Mouse (Mus musculus): ENCODE data around the gene Hnmt. TPM values are rescaled to one million over a fixed set of nuclear protein-coding genes. Genes with fewer than 3 reads are reported as not detected.

The Hnmt gene
- not detected for total RNA-seq (2023)

GRCm38 (mm10) chr2:24049344-24049990 lies at the start of gene Hnmt:
TSS of gene Hnmt (minus strand) at chr2:24049394.

GRCm38 (mm10) chr2:24096495-24096894 lies 47.3 kb upstream of the Hnmt start, which contains the start of gene Tbpl2:
TSS of gene Tbpl2 (minus strand) at chr2:24096595.

Other genes starting within 250 kb of the Hnmt start
- not detected for gene Tbpl2, start 47.2 kb upstream of the Hnmt start, total RNA-seq (2023)
- gene Il1f8, start 103.8 kb upstream of the Hnmt start, total RNA-seq (2023), result not detected
- 0.40 TPM for gene Il1f9, start 137.1 kb upstream of the Hnmt start, total RNA-seq (2023)
- gene Il1f6, start 166.0 kb upstream of the Hnmt start, total RNA-seq (2023), result not detected
- gene Il1f5, start 227.6 kb upstream of the Hnmt start, total RNA-seq (2023), result not detected
- not detected for gene Il1f10, start 241.8 kb upstream of the Hnmt start, total RNA-seq (2023)

All from CD8-positive naive resting alpha-beta T cell, adult 57 days (primary cell).